Mouse (Mus musculus) monocyte, adult 5-6 weeks (primary cell): ENCODE data around the gene Slc9a1. TPM values are rescaled to one million over a fixed set of nuclear protein-coding genes. Genes with fewer than 3 reads are reported as not detected.

Experiments
- ATAC-seq: fragments of 153-309, 156-312 bp; replicated peaks from 2 replicates; pipeline ENCODE4 v1.8.0; 2017; ENCODE audit warnings: mild to moderate bottlenecking; ENCODE audit not compliant: low TSS enrichment, insufficient number of reproducible peaks, severe bottlenecking, poor library complexity, low FRiP score
- total RNA-seq: library from RNA; stranded (forward); fragments of 200-1000, 200-491, 200-594 nt; gene quantifications from 3 replicates; pipeline ENCODE4 v1.2.3, GENCODE M21; 2017

Slc9a1 gene
- total RNA-seq, 1 experiment from 2014 or later, result 10.2 TPM

- no peak for ATAC-seq
Measured at GRCm38 (mm10) chr4:133422601-133423000, 53.1 kb downstream of the Slc9a1 start.

- peak; percentile 42 for ATAC-seq
Measured at GRCm38 (mm10) chr4:133423108-133423507, 53.6 kb downstream of the Slc9a1 start.

GRCm38 (mm10) chr4:133423691-133424090 lies 54.2 kb downstream of the Slc9a1 start:
- ATAC-seq, result no peak

- ATAC-seq, result peak; percentile 72; the same call in 1 of the 2 replicates
Measured at GRCm38 (mm10) chr4:133424100-133424499, 54.6 kb downstream of the Slc9a1 start.

- ATAC-seq, result no peak
Measured at GRCm38 (mm10) chr4:133426141-133426540, 56.6 kb downstream of the Slc9a1 start.

- 0 out of 2 replicates have a peak, but pooled peaks have one; percentile 27 for ATAC-seq
Measured at GRCm38 (mm10) chr4:133431508-133431907, 62.0 kb downstream of the Slc9a1 start.

- no peak for ATAC-seq
Measured at GRCm38 (mm10) chr4:133432560-133433171, 63.2 kb downstream of the Slc9a1 start.

- ATAC-seq, result no peak
Measured at GRCm38 (mm10) chr4:133435921-133436320, 66.4 kb downstream of the Slc9a1 start.

- no peak for ATAC-seq
Measured at GRCm38 (mm10) chr4:133439460-133440376, 70.2 kb downstream of the Slc9a1 start.

GRCm38 (mm10) chr4:133440377-133440795 lies 70.9 kb downstream of the Slc9a1 start:
- ATAC-seq, result peak; percentile 86

GRCm38 (mm10) chr4:133442194-133442593 lies 72.7 kb downstream of the Slc9a1 start:
- ATAC-seq, result no peak

GRCm38 (mm10) chr4:133443085-133443484 lies 73.6 kb downstream of the Slc9a1 start:
- no peak for ATAC-seq

- ATAC-seq, result no peak
Measured at GRCm38 (mm10) chr4:133445727-133446126, 76.2 kb downstream of the Slc9a1 start.

- no peak for ATAC-seq
Measured at GRCm38 (mm10) chr4:133447366-133447765, 77.9 kb downstream of the Slc9a1 start.

- no peak for ATAC-seq
Measured at GRCm38 (mm10) chr4:133447967-133448366, 78.5 kb downstream of the Slc9a1 start.

- no peak for ATAC-seq
Measured at GRCm38 (mm10) chr4:133448708-133449388, 79.3 kb downstream of the Slc9a1 start.

- ATAC-seq, result peak; percentile 48; the same call in 1 of the 2 replicates
Measured at GRCm38 (mm10) chr4:133449726-133450125, 80.2 kb downstream of the Slc9a1 start.

GRCm38 (mm10) chr4:133451536-133451935 lies 82.0 kb downstream of the Slc9a1 start:
- peak; percentile 83 for ATAC-seq

- ATAC-seq, result no peak
Measured at GRCm38 (mm10) chr4:133452433-133452832, 82.9 kb downstream of the Slc9a1 start.
